Mouse (Mus musculus) limb, embryonic 13.5 days (tissue): ENCODE data around the gene Pate2. TPM values are rescaled to one million over a fixed set of nuclear protein-coding genes. Genes with fewer than 3 reads are reported as not detected.
A peak's percentile ranks its signal among the peaks of the same experiment; 100 is the strongest.

Experiments used
- ATAC-seq: fragments of 200-750 bp; cut with Nextera tagmentation; 2 replicates; pipeline ENCODE4 v1.8.0; 2017; ENCODE audit warnings: low read depth, moderate number of reproducible peaks, moderate TSS enrichment; ENCODE audit not compliant: low FRiP score
- H3K27ac ChIP-seq: fragments of 300-500 bp; sonication (generic); 2 replicates; pipeline ENCODE4 v1.5.1; 2015; ENCODE audit warnings: inconsistent platforms, mild to moderate bottlenecking, moderate library complexity
- H3K27me3 ChIP-seq: fragments of 300-500 bp; sonication (generic); 2 replicates; pipeline ENCODE4 v1.6.1; 2015; ENCODE audit warnings: mild to moderate bottlenecking, inconsistent platforms
- H3K36me3 ChIP-seq: fragments of 300-500 bp; sonication (generic); 2 replicates; pipeline ENCODE4 v1.6.1; 2015; ENCODE audit warnings: inconsistent platforms, mild to moderate bottlenecking, moderate library complexity
- H3K4me1 ChIP-seq: fragments of 300-500 bp; sonication (generic); 2 replicates; pipeline ENCODE4 v1.6.1; 2015; ENCODE audit warnings: inconsistent platforms
- H3K4me2 ChIP-seq: fragments of 300-500 bp; sonication (generic); replicated peaks from 2 replicates; pipeline ENCODE4 v1.6.1; 2015; ENCODE audit warnings: inconsistent platforms, mild to moderate bottlenecking, moderate library complexity
- H3K4me3 ChIP-seq: fragments of 300-500 bp; sonication (generic); 2 replicates; pipeline ENCODE4 v1.5.1; 2015; ENCODE audit warnings: moderate library complexity, mild to moderate bottlenecking, inconsistent platforms
- H3K9ac ChIP-seq: fragments of 300-500 bp; sonication (generic); 2 replicates; pipeline ENCODE4 v1.6.1; 2015; ENCODE audit warnings: mild to moderate bottlenecking, inconsistent platforms
- H3K9me3 ChIP-seq: fragments of 300-500 bp; sonication (generic); 2 replicates; pipeline ENCODE4 v1.6.1; 2016; ENCODE audit warnings: inconsistent platforms
- WGBS: fragments of 180-500 bp; shearing (Covaris S2); methylation state at CpG from one replicate; pipeline ENCODE4 v1.1.7; 2015; 5-methylcytosine and 5-hydroxymethylcytosine counted together
- polyA plus RNA-seq: library from polyadenylated mRNA; unstranded; fragments of >200 nt; fragmentation: Nextera tagmentation; extraction: Ambion mirVana; gene quantifications from 2 replicates; pipeline ENCODE4 v1.2.1, GENCODE M21; 2015

Gene Pate2
- 0.78 and 1.0 TPM in 2 replicates for polyA plus RNA-seq

DNA sequence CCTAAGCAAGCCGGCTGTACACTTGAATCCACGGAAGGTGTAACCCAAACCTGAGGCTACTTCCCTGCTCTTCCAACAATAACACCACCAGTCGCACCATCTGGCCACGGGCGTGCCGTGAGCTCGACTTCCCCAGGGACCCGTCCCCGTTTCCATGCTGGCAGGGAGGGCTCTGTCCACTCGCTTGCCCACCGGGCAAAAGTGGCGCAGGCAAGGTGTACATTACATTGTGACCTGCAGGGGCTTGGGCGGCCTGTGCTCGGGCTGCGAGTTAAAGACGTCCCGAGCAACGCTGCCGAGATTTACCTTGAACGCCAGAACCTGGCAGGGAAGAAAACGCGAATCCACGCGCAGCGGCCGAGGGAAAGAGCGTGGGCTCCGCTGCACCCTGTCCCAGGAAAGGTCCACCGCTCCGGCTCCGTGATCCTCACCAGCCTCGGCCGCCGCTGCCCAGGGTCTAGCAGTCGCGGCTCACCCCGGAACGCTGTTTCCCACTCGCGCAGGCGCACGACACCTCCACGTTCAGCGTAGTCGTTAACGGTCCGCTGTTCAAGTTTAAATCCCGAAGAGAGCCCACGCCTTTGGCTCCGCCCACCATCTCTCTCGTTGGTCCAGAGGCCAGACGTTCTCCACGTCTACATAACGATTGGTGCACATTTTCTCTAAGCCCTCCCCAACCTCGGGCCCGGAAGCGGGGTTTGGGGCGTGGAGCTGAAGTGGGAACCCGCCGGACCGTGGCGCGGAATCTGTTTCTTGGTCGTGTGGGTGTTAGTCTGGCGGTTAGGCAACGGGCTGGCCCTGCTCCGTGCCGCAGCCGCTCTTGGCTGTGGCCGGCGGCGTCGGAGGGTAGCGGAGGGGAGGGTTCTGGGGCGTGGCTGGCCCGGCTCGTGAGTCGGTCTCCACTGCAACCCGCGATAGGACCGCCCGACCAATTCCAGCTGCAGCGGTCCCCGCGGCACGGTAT, at the start of gene Pate2, which contains the start of gene Hyls1:
Gene Pate2 (plus strand): TSS at position 714 of the 964 bp plus-strand sequence.
Gene Hyls1 (minus strand): TSS at position 828 of the 964 bp plus-strand sequence.
- peak within 1 kb of the TSS; percentile 79 for H3K4me2 ChIP-seq
- H3K27ac ChIP-seq: peak within 1 kb of the TSS; percentile 89
- peak; percentile 99 for ATAC-seq
- H3K9ac ChIP-seq: peak within 1 kb of the TSS; percentile 81
- H3K4me3 ChIP-seq: peak within 1 kb of the TSS; percentile 76
- under 1% methylated on average over 86 of the region's 86 CpGs for WGBS
- H3K4me1 ChIP-seq: peaks cover 21% of the 10 kb centered on the region
- peaks cover 18% of the 10 kb centered on the region for H3K27me3 ChIP-seq
- peaks cover 33% of the 10 kb centered on the region for H3K36me3 ChIP-seq
- H3K9me3 ChIP-seq: no peaks in the 10 kb centered on the region

DNA sequence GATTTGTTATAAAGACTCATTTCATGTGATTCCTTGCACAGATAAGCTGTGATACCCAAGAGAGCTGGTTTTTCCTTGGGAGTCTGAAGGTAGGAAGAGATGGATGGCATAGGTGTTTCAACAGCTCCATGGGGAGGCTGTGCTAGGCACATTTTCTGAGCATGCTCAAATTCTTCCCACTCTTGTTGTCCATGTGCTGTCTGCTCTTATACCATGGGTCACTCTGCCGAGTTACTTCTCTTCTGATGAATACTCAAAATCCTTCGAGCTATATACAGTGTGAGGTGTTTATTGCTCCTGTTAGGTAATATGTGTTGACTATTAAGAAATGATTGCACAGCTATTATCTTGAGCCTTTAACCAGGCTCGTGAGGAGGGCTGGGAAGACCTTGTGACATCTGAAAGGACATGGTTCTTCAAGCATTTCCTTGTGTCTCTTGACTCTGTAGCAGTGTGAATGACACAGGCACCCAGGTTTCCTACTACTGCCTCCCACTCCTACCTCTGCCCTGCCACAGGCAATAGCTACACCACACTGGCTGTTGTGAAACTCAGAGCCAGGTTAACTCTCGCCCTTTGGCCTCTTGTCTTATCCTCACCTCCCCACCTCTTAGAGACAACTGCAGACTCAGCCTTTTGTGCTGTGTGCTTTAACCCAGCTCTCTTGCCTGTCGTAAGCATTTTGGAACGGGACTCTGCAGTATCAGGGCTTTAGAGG, 49.3 kb upstream of the Pate2 start:
- Histone ChIP-seq H3K27me3 (no peaks in the 10 kb centered on the region), H3K9me3 (no peaks in the 10 kb centered on the region), H3K4me3 (no peak overlapping the region), H3K4me2 (no peak overlapping the region), H3K4me1 (peaks cover 39% of the 10 kb centered on the region), H3K36me3 (no peaks in the 10 kb centered on the region), H3K9ac (no peak overlapping the region), H3K27ac (no peak overlapping the region; the same call in 1 of the 2 replicates)
- no peak for ATAC-seq
- WGBS: 65% methylated on average over 6 of the region's 6 CpGs

DNA sequence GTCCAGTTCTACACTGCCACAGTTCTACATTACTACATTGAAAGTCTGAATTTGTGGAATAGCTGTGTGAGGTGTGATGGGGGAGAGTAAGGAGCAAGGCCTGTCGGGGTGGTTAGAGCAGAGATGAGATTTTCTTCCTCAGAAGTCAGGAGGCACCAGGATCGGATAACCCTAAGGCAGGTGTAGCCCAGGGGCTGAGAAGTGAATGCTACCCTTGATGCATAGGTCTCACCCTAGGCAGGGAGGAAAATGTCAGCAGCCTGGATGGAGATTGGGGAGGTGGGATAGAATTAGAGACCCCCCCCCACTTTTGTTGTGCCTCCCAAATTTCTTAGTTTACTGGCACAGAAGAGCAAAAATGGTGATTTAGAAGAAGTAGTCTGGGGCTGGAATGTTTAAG, 47.8 kb upstream of the Pate2 start:
- WGBS: 55% methylated on average over 2 of the region's 2 CpGs

DNA sequence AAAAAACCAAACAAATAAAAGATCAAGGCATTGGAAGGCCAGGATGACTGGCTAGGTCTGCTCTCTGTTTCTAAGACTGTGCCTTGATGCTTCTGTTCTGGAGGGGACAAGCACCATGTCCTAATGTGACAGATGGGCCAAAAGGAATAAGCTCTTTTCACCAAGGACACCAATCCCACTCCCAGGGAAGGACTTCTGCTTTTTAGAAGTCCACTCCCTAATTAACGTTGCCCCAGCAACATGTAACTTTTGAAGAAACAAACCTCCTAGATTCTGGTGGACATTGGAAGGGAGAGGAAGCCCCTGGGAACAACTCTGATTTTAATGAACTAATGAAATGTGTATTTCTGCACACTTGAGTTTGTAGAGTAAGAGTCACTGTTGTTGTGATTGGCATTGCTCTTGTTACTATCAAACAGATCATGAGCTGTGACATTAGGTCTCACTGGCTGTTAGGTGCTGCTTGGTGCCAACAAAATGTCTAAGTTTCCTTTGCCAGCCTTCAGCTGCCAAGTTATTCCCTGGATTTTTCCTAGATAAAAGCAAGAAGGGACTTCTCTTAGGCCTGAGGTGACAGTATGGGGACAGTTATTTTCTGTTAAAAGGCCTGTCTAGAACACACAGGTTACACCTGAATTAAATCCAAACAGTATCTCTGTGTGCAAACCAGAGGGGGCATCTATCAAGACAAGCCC, 47.1 kb upstream of the Pate2 start:
- WGBS: 53% methylated on average over 1 of the region's 1 CpGs
- Histone ChIP-seq H3K36me3 (no peaks in the 10 kb centered on the region), H3K9me3 (no peaks in the 10 kb centered on the region), H3K9ac (no peak overlapping the region), H3K4me3 (no peak overlapping the region), H3K27me3 (no peaks in the 10 kb centered on the region), H3K4me1 (peaks cover 41% of the 10 kb centered on the region), H3K27ac (peak overlapping the region; percentile 92), H3K4me2 (no peak overlapping the region)
- ATAC-seq: 0 out of 2 replicates have a peak, but pooled peaks have one; percentile 3

More for the DNA sequence above, 47.8 kb upstream of the Pate2 start:
- Histone ChIP-seq H3K27ac (peak overlapping the region; percentile 92), H3K27me3 (no peaks in the 10 kb centered on the region), H3K9me3 (no peaks in the 10 kb centered on the region), H3K4me1 (peaks cover 39% of the 10 kb centered on the region), H3K4me3 (no peak overlapping the region), H3K36me3 (no peaks in the 10 kb centered on the region), H3K9ac (no peak overlapping the region), H3K4me2 (no peak overlapping the region)
- no peak for ATAC-seq

DNA sequence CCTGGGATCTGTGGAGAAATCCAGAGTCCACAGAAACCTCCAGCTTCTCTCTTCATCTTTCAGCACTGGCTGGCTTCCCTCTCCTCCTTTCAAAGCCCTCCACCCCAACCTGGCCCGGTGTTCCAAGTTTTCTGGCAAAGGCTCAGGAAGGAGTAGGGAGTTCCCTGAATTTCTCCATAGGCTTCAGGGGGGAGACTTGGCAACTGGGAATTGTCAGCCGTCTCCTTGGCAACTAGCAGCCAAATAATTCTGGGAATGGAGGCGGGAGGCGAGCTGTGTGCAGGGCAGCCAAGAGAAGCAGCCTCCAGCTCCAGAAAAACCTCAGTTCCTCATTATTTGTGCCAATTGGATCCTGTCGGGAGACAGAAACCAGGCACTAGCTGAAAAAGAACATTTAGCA, 46.5 kb upstream of the Pate2 start:
- no peaks in the 10 kb centered on the region for H3K27me3 ChIP-seq
- ATAC-seq: peak; percentile 91

DNA sequence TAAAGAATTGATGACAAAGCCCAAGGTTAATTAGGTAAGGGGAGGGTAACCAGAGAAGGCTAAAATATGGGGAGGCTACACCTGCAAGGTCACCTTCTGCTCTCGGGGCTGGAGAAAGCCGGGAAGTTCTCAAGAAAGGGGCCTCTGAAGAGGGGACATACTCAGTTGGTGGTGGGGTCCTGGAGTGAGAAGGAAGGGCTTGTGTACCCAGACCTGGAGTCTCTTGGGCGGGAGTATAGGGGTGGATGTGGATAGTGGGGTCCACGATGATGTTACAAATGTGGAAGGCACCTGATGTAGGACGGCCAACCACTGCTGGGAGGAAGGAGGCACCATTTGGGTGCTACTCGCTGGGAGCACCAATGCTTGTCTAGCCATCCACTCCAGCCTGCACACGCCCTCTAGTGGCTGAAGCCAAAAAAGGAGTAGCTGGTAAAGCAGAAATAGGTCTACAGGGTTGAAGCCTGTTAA, 46.1 kb upstream of the Pate2 start:
- Histone ChIP-seq H3K4me2 (peak overlapping the region; percentile 51), H3K27me3 (no peaks in the 10 kb centered on the region), H3K9me3 (no peaks in the 10 kb centered on the region), H3K4me1 (peaks cover 50% of the 10 kb centered on the region), H3K36me3 (no peaks in the 10 kb centered on the region), H3K27ac (peak overlapping the region; percentile 92), H3K9ac (no peak overlapping the region), H3K4me3 (0 out of 2 replicates have a peak overlapping the region, but pooled peaks have one; percentile 7)
- WGBS: 14% methylated on average over 7 of the region's 7 CpGs
- ATAC-seq: peak; percentile 84

More for the DNA sequence above, 46.5 kb upstream of the Pate2 start:
- Histone ChIP-seq H3K9me3 (no peaks in the 10 kb centered on the region), H3K4me1 (peaks cover 45% of the 10 kb centered on the region), H3K27ac (peak overlapping the region; percentile 92), H3K9ac (no peak overlapping the region), H3K4me2 (peak overlapping the region; percentile 51), H3K36me3 (no peaks in the 10 kb centered on the region), H3K4me3 (no peak overlapping the region)
- 12% methylated on average over 5 of the region's 5 CpGs for WGBS

DNA sequence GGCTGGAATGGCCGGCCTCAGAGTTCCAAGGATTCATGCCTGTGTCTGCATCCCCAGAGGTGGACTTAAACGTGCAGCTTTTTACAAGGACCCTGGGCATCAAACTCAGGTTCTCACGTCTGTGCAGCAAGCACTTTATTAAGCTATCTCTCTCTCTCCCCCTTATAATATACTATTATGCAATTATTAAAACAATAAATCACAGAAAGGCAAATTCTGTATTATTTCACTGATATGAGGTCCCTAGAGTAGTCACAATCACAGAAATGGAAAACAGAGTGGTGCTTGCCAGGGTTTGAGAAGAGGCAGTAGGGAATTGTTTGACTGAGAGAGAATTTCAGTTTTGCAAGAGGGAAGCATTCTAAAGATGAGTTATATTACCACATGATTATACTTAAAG, 40.9 kb upstream of the Pate2 start:
- H3K4me1 ChIP-seq: peaks cover 64% of the 10 kb centered on the region
- no peak overlapping the region for H3K9ac ChIP-seq
- H3K27me3 ChIP-seq: no peaks in the 10 kb centered on the region
- peak overlapping the region; percentile 69; the same call in 1 of the 2 replicates for H3K27ac ChIP-seq
- no peak for ATAC-seq
- H3K36me3 ChIP-seq: no peaks in the 10 kb centered on the region
- H3K4me3 ChIP-seq: no peak overlapping the region
- WGBS: 17% methylated on average over 3 of the region's 3 CpGs
- H3K4me2 ChIP-seq: no peak overlapping the region
- no peaks in the 10 kb centered on the region for H3K9me3 ChIP-seq

DNA sequence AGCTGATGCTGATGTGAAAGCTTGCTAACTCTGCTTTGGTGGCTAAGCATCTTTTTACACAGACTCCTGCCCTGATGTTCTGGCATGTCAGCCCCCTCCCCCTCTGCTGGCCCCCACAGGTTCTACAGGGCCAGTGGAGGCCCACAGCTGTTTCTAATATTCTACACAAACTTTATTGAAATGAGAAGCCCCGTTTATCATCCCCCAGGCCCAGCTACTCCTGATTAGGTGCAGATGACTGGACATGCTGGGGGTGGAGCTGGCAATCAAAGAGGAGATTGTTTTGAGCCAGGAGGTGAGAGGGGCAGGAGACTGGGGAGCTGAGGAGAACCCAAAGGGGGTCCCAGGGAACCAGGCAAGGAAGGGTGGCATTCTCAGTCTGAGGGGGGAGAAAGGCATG, 40.3 kb upstream of the Pate2 start:
- H3K36me3 ChIP-seq: no peaks in the 10 kb centered on the region
- peaks cover 62% of the 10 kb centered on the region for H3K4me1 ChIP-seq
- H3K4me3 ChIP-seq: no peak overlapping the region
- peak; percentile 65 for ATAC-seq
- H3K27me3 ChIP-seq: no peaks in the 10 kb centered on the region
- no peak overlapping the region for H3K9ac ChIP-seq
- WGBS: 6% methylated on average over 1 of the region's 1 CpGs
- peak overlapping the region; percentile 38 for H3K4me2 ChIP-seq
- H3K9me3 ChIP-seq: no peaks in the 10 kb centered on the region
- H3K27ac ChIP-seq: peak overlapping the region; percentile 78

DNA sequence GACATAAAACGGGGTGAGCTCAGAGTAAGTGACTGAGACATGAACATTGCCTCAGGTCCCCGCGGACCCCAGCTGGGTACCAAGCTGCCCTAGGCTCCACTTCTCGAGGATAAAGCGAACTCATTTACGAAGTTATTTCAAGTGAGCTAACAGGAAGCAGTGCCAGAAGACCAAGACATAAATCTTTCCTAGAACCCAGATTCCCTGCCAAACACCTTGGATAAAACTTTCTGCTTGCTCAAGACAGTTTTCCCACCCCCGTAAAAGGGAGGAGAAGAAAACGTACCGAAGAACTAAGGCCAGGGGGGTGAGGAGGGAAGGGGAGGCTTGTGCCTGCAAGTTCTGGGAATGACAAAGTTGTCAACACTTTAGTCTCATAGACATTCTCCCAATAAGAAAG, 36.8 kb upstream of the Pate2 start:
- Histone ChIP-seq H3K4me2 (no peak overlapping the region), H3K4me1 (peaks cover 70% of the 10 kb centered on the region), H3K9ac (no peak overlapping the region), H3K36me3 (no peaks in the 10 kb centered on the region), H3K9me3 (no peaks in the 10 kb centered on the region), H3K27ac (peak overlapping the region; percentile 63; the same call in 1 of the 2 replicates), H3K27me3 (no peaks in the 10 kb centered on the region), H3K4me3 (no peak overlapping the region)
- 16% methylated on average over 9 of the region's 9 CpGs for WGBS
- ATAC-seq: peak; percentile 25; the same call in 1 of the 2 replicates

DNA sequence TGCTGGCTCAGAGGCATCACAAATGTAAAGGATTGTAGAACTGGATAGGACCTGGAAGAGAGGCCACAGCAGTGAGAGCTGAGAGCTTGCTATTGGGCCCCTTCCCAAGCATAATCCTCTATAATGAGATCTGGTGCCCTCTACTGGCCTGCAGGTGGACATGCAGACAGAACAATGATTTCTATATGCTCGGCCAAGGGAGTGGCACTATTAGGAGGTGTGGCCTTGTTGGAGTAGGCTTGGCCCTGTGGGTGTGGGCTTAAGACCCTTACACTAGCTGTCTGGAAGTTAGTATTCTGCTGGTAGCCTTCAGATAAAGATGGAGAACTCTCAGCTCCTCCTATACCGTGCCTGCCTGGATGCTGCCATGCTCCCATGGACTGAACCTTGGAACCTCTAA, 35.0 kb upstream of the Pate2 start:
- WGBS: 9% methylated on average over 2 of the region's 2 CpGs

DNA sequence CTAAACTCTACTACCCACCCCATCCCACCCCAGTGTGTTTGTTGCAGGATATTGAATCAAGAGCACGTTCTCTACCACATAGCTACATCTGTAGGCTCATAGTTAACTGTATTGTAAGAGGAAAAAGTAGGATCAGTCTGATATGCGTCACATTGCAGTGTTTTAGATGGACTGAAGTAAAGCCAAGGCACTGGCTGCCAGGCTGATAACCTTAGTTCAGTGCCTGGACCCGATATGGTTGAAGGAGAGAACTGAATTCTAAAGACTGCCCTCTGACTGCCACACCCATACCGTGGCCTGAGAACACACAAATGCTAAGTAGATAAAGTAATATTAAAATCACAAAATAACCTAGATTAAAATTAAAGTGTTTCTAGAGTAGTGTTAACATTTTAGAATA, 34.2 kb upstream of the Pate2 start:
- no peak overlapping the region for H3K9ac ChIP-seq
- no peak overlapping the region for H3K27ac ChIP-seq
- H3K9me3 ChIP-seq: no peaks in the 10 kb centered on the region
- H3K36me3 ChIP-seq: no peaks in the 10 kb centered on the region
- H3K4me1 ChIP-seq: peaks cover 49% of the 10 kb centered on the region
- H3K4me2 ChIP-seq: no peak overlapping the region
- WGBS: 75% methylated on average over 4 of the region's 4 CpGs
- no peaks in the 10 kb centered on the region for H3K27me3 ChIP-seq
- no peak for ATAC-seq
- H3K4me3 ChIP-seq: no peak overlapping the region

More for the DNA sequence above, 35.0 kb upstream of the Pate2 start:
- ATAC-seq: peak; percentile 81
- H3K27ac ChIP-seq: peak overlapping the region; percentile 61
- no peak overlapping the region for H3K4me2 ChIP-seq
- no peaks in the 10 kb centered on the region for H3K27me3 ChIP-seq
- H3K9ac ChIP-seq: no peak overlapping the region
- no peak overlapping the region for H3K4me3 ChIP-seq
- H3K9me3 ChIP-seq: no peaks in the 10 kb centered on the region
- H3K36me3 ChIP-seq: no peaks in the 10 kb centered on the region
- peaks cover 57% of the 10 kb centered on the region for H3K4me1 ChIP-seq
